Mouse (Mus musculus) kidney, postnatal 0 days (tissue): Measurements from ENCODE around the gene Pth2. TPM values are rescaled to one million over a fixed set of nuclear protein-coding genes. Genes with fewer than 3 reads are reported as not detected.

ENCODE experiments used
- ATAC-seq: fragments of 200-750 bp; cut with Nextera tagmentation; replicated peaks from 2 replicates; pipeline ENCODE4 v1.8.0; 2017; ENCODE audit warnings: low read depth, moderate number of reproducible peaks, moderate TSS enrichment, moderate library complexity; ENCODE audit not compliant: low FRiP score
- DNase-seq: peaks from one replicate; pipeline ENCODE4 v3.0.0-alpha.2; 2016; ENCODE audit warnings: low spot score
- H3K27ac ChIP-seq: fragments of 300-500 bp; sonication (generic); 2 replicates; pipeline ENCODE4 v1.5.1; 2014; ENCODE audit warnings: mild to moderate bottlenecking
- H3K27me3 ChIP-seq: fragments of 300-500 bp; sonication (generic); 2 replicates; pipeline ENCODE4 v1.6.1; 2014; ENCODE audit warnings: low read length, mixed read lengths; ENCODE audit not compliant: insufficient read depth
- H3K36me3 ChIP-seq: fragments of 300-500 bp; sonication (generic); 2 replicates; pipeline ENCODE4 v1.6.1; 2014; ENCODE audit warnings: low read length, mixed read lengths; ENCODE audit not compliant: insufficient read depth
- H3K4me1 ChIP-seq: fragments of 300-500 bp; sonication (generic); replicated peaks from 2 replicates; pipeline ENCODE4 v1.6.1; 2014; ENCODE audit warnings: antibody characterized with exemption, low read length, mixed read lengths; ENCODE audit not compliant: insufficient read depth
- H3K4me2 ChIP-seq: fragments of 300-500 bp; sonication (generic); 2 replicates; pipeline ENCODE4 v1.6.1; 2014; ENCODE audit warnings: mild to moderate bottlenecking, low read length, moderate library complexity, mixed read lengths
- H3K4me3 ChIP-seq: fragments of 300-500 bp; sonication (generic); replicated peaks from 2 replicates; pipeline ENCODE4 v1.5.1; 2014; ENCODE audit warnings: low read depth, low read length
- H3K9ac ChIP-seq: fragments of 300-500 bp; sonication (generic); 2 replicates; pipeline ENCODE4 v1.6.1; 2014; ENCODE audit warnings: low read depth, low read length
- H3K9me3 ChIP-seq: fragments of 300-500 bp; sonication (generic); replicated peaks from 2 replicates; pipeline ENCODE4 v1.6.1; 2016; ENCODE audit warnings: low read length, inconsistent platforms, mixed read lengths
- CTCF ChIP-seq: IDR thresholded peaks from 2 replicates; pipeline ENCODE4 v1.5.1; 2016; ENCODE audit warnings: antibody characterized with exemption, low read depth, mild to moderate bottlenecking, moderate library complexity
- WGBS: fragments of 180-500 bp; shearing (Covaris S2); extraction: QIAGEN DNeasy Blood & Tissue Kit; methylation state at CpG from one replicate; pipeline ENCODE4 v1.1.7; 2014; 5-methylcytosine and 5-hydroxymethylcytosine counted together
- polyA plus RNA-seq: library from polyadenylated mRNA; unstranded; fragments of >200 nt; fragmentation: Nextera tagmentation; extraction: Ambion mirVana; gene quantifications from 2 replicates; pipeline ENCODE4 v1.2.1, GENCODE M21; 2015

The Pth2 gene
- polyA plus RNA-seq, 1 experiment from 2014 or later, result not detected

GRCm38 (mm10) chr7:45174567-45175280 is 6.1 kb upstream of the Pth2 start:
- peak overlapping the region; percentile 9; the same call in 1 of the 2 replicates for H3K4me3 ChIP-seq

GRCm38 (mm10) chr7:45175398-45175797 is 5.4 kb upstream of the Pth2 start:
- 3% methylated on average over 13 of the region's 13 CpGs for WGBS
- Histone ChIP-seq H3K9ac (no peak overlapping the region), H3K4me3 (no peak overlapping the region; the same call in 1 of the 2 replicates), H3K4me2 (0 out of 2 replicates have a peak overlapping the region, but pooled peaks have one; percentile 15), H3K27ac (no peak overlapping the region), H3K27me3 (peaks cover 64% of the 10 kb centered on the region), H3K36me3 (no peaks in the 10 kb centered on the region), H3K4me1 (no peaks in the 10 kb centered on the region), H3K9me3 (no peaks in the 10 kb centered on the region)
- TF ChIP-seq CTCF, result no peak
- ATAC-seq (no peak), DNase-seq (no peak)

More at GRCm38 (mm10) chr7:45174567-45175280, 6.1 kb upstream of the Pth2 start:
- ATAC-seq (no peak; the same call in 1 of the 2 replicates), DNase-seq (no peak)
- H3K9me3 ChIP-seq, result peaks cover 6% of the 10 kb centered on the region
- H3K9ac ChIP-seq, result no peak overlapping the region
- no peaks in the 10 kb centered on the region for H3K36me3 ChIP-seq
- H3K4me2 ChIP-seq, result 0 out of 2 replicates have a peak overlapping the region, but pooled peaks have one; percentile 15
- TF ChIP-seq CTCF, result no peak
- H3K27me3 ChIP-seq, result peaks cover 57% of the 10 kb centered on the region
- WGBS, result 4% methylated on average over 28 of the region's 29 CpGs
- no peaks in the 10 kb centered on the region for H3K4me1 ChIP-seq
- no peak overlapping the region for H3K27ac ChIP-seq

GRCm38 (mm10) chr7:45175929-45176328 is 4.9 kb upstream of the Pth2 start:
- peak overlapping the region; percentile 2 for H3K4me2 ChIP-seq
- ATAC-seq, result no peak
- peaks cover 69% of the 10 kb centered on the region for H3K27me3 ChIP-seq
- no peak for DNase-seq
- H3K36me3 ChIP-seq, result no peaks in the 10 kb centered on the region
- H3K4me3 ChIP-seq, result peak overlapping the region; percentile 16
- no peak overlapping the region for H3K9ac ChIP-seq
- no peaks in the 10 kb centered on the region for H3K4me1 ChIP-seq
- 2% methylated on average over 23 of the region's 23 CpGs for WGBS
- TF ChIP-seq CTCF, result no peak
- H3K9me3 ChIP-seq, result no peaks in the 10 kb centered on the region
- H3K27ac ChIP-seq, result no peak overlapping the region

- ATAC-seq, result no peak
- Histone ChIP-seq H3K4me1 (no peaks in the 10 kb centered on the region), H3K36me3 (no peaks in the 10 kb centered on the region), H3K4me2 (peak overlapping the region; percentile 2), H3K9me3 (no peaks in the 10 kb centered on the region), H3K4me3 (peak overlapping the region; percentile 16), H3K9ac (no peak overlapping the region), H3K27ac (no peak overlapping the region), H3K27me3 (peaks cover 73% of the 10 kb centered on the region)
- WGBS, result under 1% methylated on average over 30 of the region's 31 CpGs
- DNase-seq, result no peak
- TF ChIP-seq CTCF, result no peak
Observed at GRCm38 (mm10) chr7:45176356-45176755, 4.4 kb upstream of the Pth2 start.

- ATAC-seq (no peak), DNase-seq (no peak)
- no peak overlapping the region for H3K4me3 ChIP-seq
- H3K4me2 ChIP-seq, result no peak overlapping the region
- H3K9me3 ChIP-seq, result no peaks in the 10 kb centered on the region
- no peaks in the 10 kb centered on the region for H3K36me3 ChIP-seq
- H3K9ac ChIP-seq, result no peak overlapping the region
- H3K27me3 ChIP-seq, result peaks cover 83% of the 10 kb centered on the region
- H3K27ac ChIP-seq, result no peak overlapping the region
- H3K4me1 ChIP-seq, result peaks cover 5% of the 10 kb centered on the region; the same call in 1 of the 2 replicates
- 26% methylated on average over 7 of the region's 7 CpGs for WGBS
- no peak for TF ChIP-seq CTCF
Observed at GRCm38 (mm10) chr7:45178550-45178949, 2.2 kb upstream of the Pth2 start.

- H3K36me3 ChIP-seq, result no peaks in the 10 kb centered on the region
- no peak within 1 kb of the TSS for H3K4me3 ChIP-seq
- peaks cover 5% of the 10 kb centered on the region; the same call in 1 of the 2 replicates for H3K4me1 ChIP-seq
- ATAC-seq (no peak), DNase-seq (no peak)
- no peak within 1 kb of the TSS for H3K9ac ChIP-seq
- 27% methylated on average over 7 of the region's 7 CpGs for WGBS
- TF ChIP-seq CTCF, result no peak
- H3K9me3 ChIP-seq, result no peaks in the 10 kb centered on the region
- H3K27ac ChIP-seq, result no peak within 1 kb of the TSS
- no peak within 1 kb of the TSS for H3K4me2 ChIP-seq
- peaks cover 83% of the 10 kb centered on the region for H3K27me3 ChIP-seq
Observed at GRCm38 (mm10) chr7:45179469-45179868, 1.3 kb upstream of the Pth2 start, which contains the start of gene Gfy. TSS of gene Gfy (minus strand) at chr7:45179569.
